Mouse (Mus musculus) CH12.LX (cell line): ENCODE results near the gene March1. TPM values are rescaled to one million over a fixed set of nuclear protein-coding genes. Genes with fewer than 3 reads are reported as not detected.
A peak's percentile ranks its signal among the peaks of the same experiment; 100 is the strongest.

ENCODE experiments used
- DNase-seq: peaks from one replicate; pipeline ENCODE4 v3.0.0-alpha.2; 2013; ENCODE audit errors: extremely low read depth
- H3K27ac ChIP-seq: 2 replicates; pipeline ENCODE4 v1.5.1; 2012; ENCODE audit warnings: low read depth, mild to moderate bottlenecking, control low read depth, moderate library complexity; ENCODE audit not compliant: insufficient read depth
- H3K27me3 ChIP-seq: replicated peaks from 2 replicates; pipeline ENCODE3; 2012; ENCODE audit warnings: inconsistent platforms
- H3K36me3 ChIP-seq, 2 experiments: replicated peaks in 1 of 2; 2 replicates each; pipeline versions ENCODE3 to v1.6.1; 2012; ENCODE audit warnings: inconsistent platforms in 1 of 2, low read length in 1 of 2, mild to moderate bottlenecking in 1 of 2, mixed read lengths in 1 of 2, moderate library complexity in 1 of 2; ENCODE audit not compliant: control insufficient read depth in 1 of 2, insufficient read depth in 1 of 2
- H3K4me1 ChIP-seq, 2 experiments: 2 replicates each; pipeline ENCODE4 v1.6.1; 2012; ENCODE audit warnings: inconsistent platforms in 1 of 2, moderate library complexity in 1 of 2; ENCODE audit not compliant: insufficient read depth in 2 of 2, control insufficient read depth in 1 of 2
- H3K4me2 ChIP-seq: 2 replicates; pipeline ENCODE4 v1.6.1; 2012; ENCODE audit warnings: low read depth, mild to moderate bottlenecking, control low read depth; ENCODE audit not compliant: poor library complexity, insufficient read depth, severe bottlenecking
- H3K4me3 ChIP-seq, 3 experiments: fragments of 150-350 bp in 1 of 3; sonication (generic) in 1 of 3; replicated peaks in 1 of 3; 2 replicates each; pipeline versions ENCODE3 to v1.5.1; 2011 to 2012; ENCODE audit warnings: low read depth in 2 of 3, low read length in 2 of 3, mild to moderate bottlenecking in 2 of 3, moderate library complexity in 2 of 3, control low read depth in 1 of 3, improper control_type of control experiment in 1 of 3, inconsistent platforms in 1 of 3, mixed read lengths in 1 of 3; ENCODE audit not compliant: poor library complexity in 1 of 3
- H3K79me2 ChIP-seq: replicated peaks from 2 replicates; pipeline ENCODE4 v1.6.1; 2012; ENCODE audit warnings: mild to moderate bottlenecking, moderate library complexity; ENCODE audit not compliant: control insufficient read depth, poor library complexity, insufficient read depth, severe bottlenecking; ENCODE audit errors: extremely low read depth
- H3K9ac ChIP-seq: 2 replicates; pipeline ENCODE4 v1.6.1; 2012; ENCODE audit warnings: low read depth, mild to moderate bottlenecking, control low read depth, moderate library complexity; ENCODE audit not compliant: insufficient read depth
- H3K9me3 ChIP-seq: replicated peaks from 2 replicates; pipeline ENCODE3; 2012; ENCODE audit warnings: low read length, inconsistent platforms, mixed read lengths
- BHLHE40 ChIP-seq: IDR thresholded peaks from 2 replicates; pipeline ENCODE4 v1.6.1; 2011; ENCODE audit warnings: mild to moderate bottlenecking, low read depth, low read length, improper control_type of control experiment
- CTCF ChIP-seq, 2 experiments: IDR thresholded peaks in 1 of 2; conservative IDR thresholded peaks in 1 of 2; 2 replicates each; pipeline ENCODE4 v1.5.1; 2011 to 2012; ENCODE audit warnings: low read depth in 2 of 2, low read length in 2 of 2, improper control_type of control experiment in 1 of 2, inconsistent platforms in 1 of 2, mild to moderate bottlenecking in 1 of 2, moderate library complexity in 1 of 2
- ELF1 ChIP-seq: IDR thresholded peaks from 2 replicates; pipeline ENCODE4 v1.6.1; 2014; ENCODE audit warnings: low read depth, mild to moderate bottlenecking, inconsistent platforms, low read length, improper control_type of control experiment
- EP300 ChIP-seq: IDR thresholded peaks from 2 replicates; pipeline ENCODE4 v1.6.1; 2011; ENCODE audit warnings: low read length, improper control_type of control experiment
- IRF4 ChIP-seq: IDR thresholded peaks from 2 replicates; pipeline ENCODE4 v1.6.1; 2014; ENCODE audit warnings: low read depth, mild to moderate bottlenecking, inconsistent platforms, low read length, improper control_type of control experiment
- MEF2A ChIP-seq: IDR thresholded peaks from 2 replicates; pipeline ENCODE4 v1.6.1; 2014; ENCODE audit warnings: low read depth, mild to moderate bottlenecking, inconsistent platforms, low read length, improper control_type of control experiment, borderline replicate concordance
- PAX5 ChIP-seq: IDR thresholded peaks from 2 replicates; pipeline ENCODE4 v1.6.1; 2012; ENCODE audit warnings: low read length, inconsistent platforms, mixed read lengths
- RCOR1 ChIP-seq: conservative IDR thresholded peaks from 2 replicates; pipeline ENCODE4 v1.6.1; 2012; ENCODE audit warnings: low read depth, mild to moderate bottlenecking, inconsistent platforms, low read length, improper control_type of control experiment
- SIN3A ChIP-seq: IDR thresholded peaks from 2 replicates; pipeline ENCODE4 v1.6.1; 2012; ENCODE audit warnings: low read length, improper control_type of control experiment, inconsistent platforms
- SMC3 ChIP-seq: IDR thresholded peaks from 2 replicates; pipeline ENCODE4 v1.6.1; 2011; ENCODE audit warnings: low read depth, low read length, improper control_type of control experiment
- TBP ChIP-seq: conservative IDR thresholded peaks from 2 replicates; pipeline ENCODE4 v1.6.1; 2011; ENCODE audit warnings: low read depth, low read length, improper control_type of control experiment
- UBTF ChIP-seq: IDR thresholded peaks from 2 replicates; pipeline ENCODE4 v1.6.1; 2012; ENCODE audit warnings: low read depth, mild to moderate bottlenecking, inconsistent platforms, low read length, improper control_type of control experiment, moderate library complexity
- dilution Hi-C: fragments of 300-500 bp; cut with MboI; formaldehyde crosslinking; loops from 2 replicates; pipeline ENCODE4 v1.14.3; 2020; ENCODE audit warnings: low sequenced_read_pairs; ENCODE audit not compliant: extremely low pct_unique_long_range_greater_than_20kb, extremely low pct_ligation_motif_present
- in situ Hi-C: fragments of 300-500 bp; cut with MboI; formaldehyde crosslinking; loops from 3 replicates; pipeline ENCODE4 v1.14.3; 2019; ENCODE audit warnings: low sequenced_read_pairs, low pct_ligation_motif_present, low pct_unique_long_range_greater_than_20kb, mixed read lengths
- polyA plus RNA-seq: library from polyadenylated mRNA; unstranded; fragments of >175 nt; gene quantifications from 2 replicates; pipeline ENCODE4 v1.2.1, GENCODE M21; 2012; ENCODE audit warnings: low read depth; ENCODE audit not compliant: insufficient read length
- total RNA-seq, 2 experiments: library from RNA; depleted of rRNA; stranded (reverse); fragments of 300-350 nt in 1 of 2; fragments of >200 nt in 1 of 2; gene quantifications; 2 replicates each; pipeline ENCODE4 v1.2.3; 2012 to 2014

Gene March1
- total and polyA plus RNA-seq, 3 experiments, result 0.16 to 0.21 TPM; not detected in 1

- dilution Hi-C loops, result no loop called here
- no peak overlapping the region for H3K4me2 ChIP-seq
- H3K9me3 ChIP-seq, result no peaks in the 10 kb centered on the region
- no peak overlapping the region for H3K4me3 ChIP-seq
- H3K4me1 ChIP-seq, result peaks cover 6 to 20% of the 10 kb centered on the region in 2 experiments
- in situ Hi-C loops, result loop anchor here (25.0 kb wide), 1 partner anchor 1271 kb away; no protein-coding TSS in a partner anchor
- no peaks in the 10 kb centered on the region for H3K36me3 ChIP-seq
- H3K27me3 ChIP-seq, result no peaks in the 10 kb centered on the region
- TF ChIP-seq UBTF (no peak), CTCF (conservative IDR thresholded peaks at IDR 0.05 in 1 of 2, IDR thresholded peaks at IDR 0.05 in 1 of 2; ENCODE audit: low read depth in 2 of 2, low read length in 2 of 2) (peak in 1 of 2 experiments; percentile 20; a peak in 1 of 4 replicates)
- no peak overlapping the region for H3K9ac ChIP-seq
- H3K79me2 ChIP-seq, result no peaks in the 10 kb centered on the region
- no peak for DNase-seq
- no peak overlapping the region for H3K27ac ChIP-seq
Measured at GRCm38 (mm10) chr8:66433577-66433976, 815.9 kb downstream of the March1 start.

- Histone ChIP-seq H3K27ac (no peak overlapping the region), H3K36me3 (no peaks in the 10 kb centered on the region), H3K4me1 (peaks cover 6 to 25% of the 10 kb centered on the region in 2 experiments), H3K9me3 (no peaks in the 10 kb centered on the region), H3K79me2 (no peaks in the 10 kb centered on the region), H3K27me3 (no peaks in the 10 kb centered on the region), H3K9ac (no peak overlapping the region), H3K4me2 (no peak overlapping the region), H3K4me3 (no peak overlapping the region)
- DNase-seq, result no peak
- dilution Hi-C loops, result no loop called here
- no peak for TF ChIP-seq BHLHE40
- TF ChIP-seq TBP, result no peak
- no peak for TF ChIP-seq PAX5
- no peak for TF ChIP-seq RCOR1
- in situ Hi-C loops, result loop anchor here (5.0 to 25.0 kb wide), 2 partner anchors 115 to 1275 kb away; no protein-coding TSS in a partner anchor
Measured at GRCm38 (mm10) chr8:66436804-66437203, 819.1 kb downstream of the March1 start.

DNA sequence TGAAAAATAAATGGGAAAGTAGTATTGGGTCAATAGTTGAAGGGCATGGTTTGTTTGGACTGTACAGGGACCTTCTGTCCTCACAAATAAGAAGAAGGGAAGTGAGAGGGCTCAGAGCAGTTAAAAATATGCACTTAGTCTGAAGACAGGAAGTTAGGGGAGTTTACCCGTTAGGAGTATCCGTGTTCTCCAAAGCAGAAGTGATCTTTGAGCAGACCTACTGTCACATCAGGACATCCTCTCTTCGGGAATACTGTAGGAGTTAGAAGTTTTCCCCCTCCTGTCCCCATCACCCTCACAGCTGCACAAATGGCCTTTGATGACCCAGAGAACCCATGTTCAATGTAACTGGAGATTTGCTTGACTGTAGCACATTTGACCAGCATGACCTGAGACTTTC is 820.2 kb downstream of the March1 start:
- H3K79me2 ChIP-seq, result no peaks in the 10 kb centered on the region
- H3K4me1 ChIP-seq, result peaks cover 6 to 25% of the 10 kb centered on the region in 2 experiments
- no peaks in the 10 kb centered on the region for H3K36me3 ChIP-seq
- H3K9me3 ChIP-seq, result no peaks in the 10 kb centered on the region
- H3K27me3 ChIP-seq, result no peaks in the 10 kb centered on the region
- dilution Hi-C loops, result no loop called here
- H3K4me2 ChIP-seq, result peak overlapping the region; percentile 91
- H3K4me3 ChIP-seq, result no peak overlapping the region
- no peak overlapping the region for H3K9ac ChIP-seq
- no peak overlapping the region for H3K27ac ChIP-seq
- peak; percentile 40 for DNase-seq
- in situ Hi-C loops, result loop anchor here (5.0 to 25.0 kb wide), 2 partner anchors 116 to 1276 kb away; no protein-coding TSS in a partner anchor
- TF ChIP-seq SIN3A, result no peak
- peak; percentile 56; the same call in 1 of the 2 replicates for TF ChIP-seq MEF2A
- TF ChIP-seq IRF4, result peak; percentile 66
- no peak for TF ChIP-seq SMC3
- peak; percentile 64; the same call in 1 of the 2 replicates for TF ChIP-seq EP300
- peak; percentile 39; the same call in 1 of the 2 replicates for TF ChIP-seq ELF1
